Mouse (Mus musculus): ENCODE results near the gene Parp14. TPM values are rescaled to one million over a fixed set of nuclear protein-coding genes. Genes with fewer than 3 reads are reported as not detected.
A peak's percentile ranks its signal among the peaks of the same experiment; 100 is the strongest.

Parp14 gene
- total RNA-seq, 2 experiments from 2014 or later = 10.8 to 11.1 TPM

DNA sequence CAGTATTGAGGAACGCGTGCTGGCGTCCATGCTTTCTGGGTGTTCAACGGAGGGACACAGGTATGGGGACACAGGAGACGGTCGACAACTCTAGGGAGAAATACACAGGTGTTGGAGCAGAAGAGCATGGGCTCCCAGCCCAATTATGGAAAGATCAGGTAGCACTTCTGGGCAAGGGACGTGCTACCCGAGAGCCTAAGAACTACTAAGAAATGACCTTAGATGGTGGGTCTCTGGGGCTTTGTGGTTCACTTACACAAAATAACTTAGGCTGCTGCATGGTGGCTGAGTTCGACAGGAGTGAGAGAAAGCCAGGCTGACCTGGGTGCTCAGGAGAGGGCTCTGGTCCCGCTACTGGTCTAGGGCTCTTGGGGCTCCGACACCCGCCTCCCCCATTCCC is 554 bp upstream of the Parp14 start:
- DNase-seq (ENCODE audit: low spot score in 2 of 2) = no peak

DNA sequence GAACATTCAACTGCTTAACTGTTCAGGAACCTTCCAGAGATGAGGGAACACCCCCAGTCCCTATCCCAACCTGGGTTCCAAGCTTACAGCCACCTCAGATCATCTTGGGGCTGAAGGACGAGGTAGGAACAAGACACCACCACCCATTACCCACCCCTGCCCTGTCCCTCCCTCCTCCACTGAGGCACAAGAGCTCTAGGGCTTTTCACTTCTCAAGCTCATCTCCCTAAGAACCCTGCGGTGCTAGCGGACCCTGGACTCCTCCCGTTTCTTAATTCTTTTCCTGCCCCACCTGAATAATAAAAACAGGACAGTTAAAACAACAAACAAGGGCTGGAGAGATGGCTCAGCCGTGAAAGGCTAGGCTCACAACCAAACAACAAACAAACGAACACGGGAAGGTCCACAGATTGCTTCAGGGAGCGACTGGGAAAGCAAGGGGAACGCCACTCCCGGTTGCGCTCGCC is 730 bp downstream of the Parp14 start:
- no peak for DNase-seq (ENCODE audit: low spot score in 2 of 2)

DNA sequence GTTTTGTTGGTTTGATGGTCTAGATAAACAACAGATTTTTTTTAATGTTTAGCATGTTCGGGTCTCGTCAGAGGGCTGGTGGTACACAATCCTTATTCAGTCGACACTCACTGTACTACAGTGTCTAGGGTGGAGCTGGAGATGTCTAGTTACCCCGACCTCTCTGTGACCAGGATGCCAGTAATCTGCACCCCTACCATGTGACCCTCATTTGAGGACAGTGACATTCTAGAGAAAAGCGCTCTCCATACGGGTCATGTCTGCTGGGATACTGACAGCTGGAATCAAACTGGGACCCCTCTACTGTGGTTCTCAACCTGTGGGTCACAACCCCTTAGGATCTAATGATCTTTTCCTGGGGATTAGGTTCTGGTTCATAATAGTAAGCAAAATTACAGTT is 1.7 kb downstream of the Parp14 start:
- DNase-seq (ENCODE audit: low spot score in 2 of 2) = no peak

DNA sequence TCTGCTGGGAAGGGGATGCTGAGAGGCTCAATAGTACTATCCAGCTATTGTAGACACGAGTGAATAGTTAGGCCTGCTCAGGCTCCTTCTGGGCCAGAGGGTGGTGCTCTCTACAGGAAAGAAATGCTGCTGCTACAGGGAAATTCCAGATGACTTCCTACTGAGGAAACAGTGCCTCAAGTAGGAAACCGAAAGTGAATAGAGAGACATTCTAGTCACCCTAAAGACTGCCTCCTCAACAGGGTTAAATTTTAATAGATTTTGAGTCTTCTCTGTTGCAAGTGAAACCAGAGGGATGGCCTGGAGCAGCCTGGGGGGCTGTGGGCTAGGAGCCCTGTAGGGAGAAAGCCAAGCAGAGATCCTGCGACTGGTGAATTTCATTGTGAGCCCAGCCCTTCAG is 2.2 kb downstream of the Parp14 start:
- no peak for DNase-seq (ENCODE audit: low spot score in 2 of 2)

DNA sequence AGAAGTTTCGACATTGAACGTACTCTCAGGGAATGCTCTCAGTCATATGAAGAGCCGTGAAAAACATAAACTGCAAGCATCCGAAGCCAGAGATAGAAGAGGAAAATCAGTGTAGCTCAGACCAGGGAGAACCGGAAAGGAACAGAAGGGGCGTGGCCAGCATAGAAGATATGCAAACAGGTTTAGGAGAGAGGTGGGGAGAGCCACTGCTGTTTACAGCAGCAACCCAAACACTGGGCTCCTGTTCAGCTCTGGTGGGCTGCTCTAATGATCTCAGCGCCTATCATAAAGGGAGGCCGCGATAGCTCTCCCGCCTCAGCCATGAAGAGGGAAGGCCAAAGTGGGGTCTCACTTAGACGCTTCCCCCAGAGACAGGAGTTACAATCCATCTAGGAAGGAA is 3.6 kb downstream of the Parp14 start:
- DNase-seq (ENCODE audit: low spot score in 2 of 2) = no peak

DNA sequence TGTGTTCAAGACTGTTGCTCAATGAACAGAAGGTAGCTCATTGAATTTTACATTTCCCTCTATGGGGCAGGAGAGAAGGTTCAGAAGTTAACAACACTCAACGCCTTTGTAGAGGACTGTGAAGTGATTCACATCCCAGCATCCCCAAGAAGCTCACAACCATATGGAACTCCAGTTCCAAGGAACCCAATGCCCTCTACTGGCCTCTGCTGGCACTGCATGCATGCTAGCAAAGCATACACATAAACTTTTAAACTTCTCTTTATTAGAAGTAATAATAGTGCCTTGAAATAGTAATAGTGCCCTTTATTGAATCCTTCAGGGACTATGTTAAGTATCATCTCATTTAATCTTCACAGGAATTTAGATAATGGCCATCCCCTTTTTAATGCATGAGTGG is 9.3 kb downstream of the Parp14 start:
- DNase-seq (ENCODE audit: low spot score in 2 of 2) = no peak

DNA sequence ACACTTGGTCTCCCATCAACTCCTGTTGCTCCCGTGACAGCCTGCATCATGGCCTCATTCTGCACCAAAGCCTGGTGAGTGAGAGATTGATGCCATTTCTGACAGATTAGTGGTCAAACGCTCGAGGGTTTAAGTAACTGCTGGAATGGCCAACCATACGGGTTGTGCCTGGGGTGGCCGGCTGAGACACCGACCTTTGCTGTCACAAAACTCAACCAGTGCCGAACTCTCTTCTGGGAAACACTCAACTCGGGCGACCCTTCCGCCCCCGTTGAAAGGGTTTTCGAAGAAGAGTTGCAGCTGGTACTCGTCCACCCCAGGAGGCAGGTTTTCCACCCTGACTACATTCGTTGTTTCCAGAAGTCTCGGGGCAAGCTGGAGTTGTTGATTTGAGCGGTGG is 11.1 kb downstream of the Parp14 start:
- DNase-seq (ENCODE audit: low spot score in 2 of 2) = no peak

DNA sequence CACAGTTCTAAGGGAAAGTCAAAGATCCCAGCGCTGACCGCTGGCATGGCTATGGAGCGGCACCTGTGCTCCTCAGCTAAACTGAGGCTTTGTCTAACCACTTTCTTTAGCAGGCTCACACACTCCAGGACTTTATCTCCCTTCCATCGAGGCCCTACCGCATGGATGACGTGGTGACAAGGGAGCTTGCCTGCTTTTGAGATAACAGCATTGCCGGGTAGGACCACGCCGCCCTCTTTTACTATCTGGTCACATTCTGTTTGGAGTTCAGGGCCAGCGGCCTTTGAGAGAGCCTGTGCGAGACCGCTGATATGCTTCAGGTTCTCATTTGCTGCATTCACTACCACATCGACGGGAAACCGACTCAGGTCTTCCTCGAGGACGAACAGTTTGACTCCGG is 14.6 kb downstream of the Parp14 start:
- DNase-seq (ENCODE audit: low spot score in 2 of 2) = no peak

DNA sequence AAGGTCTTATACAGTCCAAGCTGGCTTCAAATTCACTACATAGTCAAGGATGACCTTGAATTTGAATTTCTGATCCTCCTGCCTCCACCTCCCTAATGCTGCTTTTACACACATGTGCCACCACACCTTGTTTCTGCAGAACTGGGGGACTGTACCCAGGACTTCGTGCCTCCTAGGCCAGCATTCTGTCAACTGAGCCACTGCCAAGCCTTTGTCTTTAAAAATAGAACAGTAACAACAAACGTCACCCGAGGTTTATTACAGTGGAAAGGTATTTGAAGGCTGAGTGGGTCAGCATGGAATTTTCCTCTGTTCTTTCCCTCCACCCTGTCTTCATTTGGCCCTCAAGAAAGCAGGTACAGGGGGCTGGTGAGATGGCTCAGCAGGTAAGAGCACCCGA is 15.5 kb downstream of the Parp14 start:
- DNase-seq (ENCODE audit: low spot score in 2 of 2) = no peak

DNA sequence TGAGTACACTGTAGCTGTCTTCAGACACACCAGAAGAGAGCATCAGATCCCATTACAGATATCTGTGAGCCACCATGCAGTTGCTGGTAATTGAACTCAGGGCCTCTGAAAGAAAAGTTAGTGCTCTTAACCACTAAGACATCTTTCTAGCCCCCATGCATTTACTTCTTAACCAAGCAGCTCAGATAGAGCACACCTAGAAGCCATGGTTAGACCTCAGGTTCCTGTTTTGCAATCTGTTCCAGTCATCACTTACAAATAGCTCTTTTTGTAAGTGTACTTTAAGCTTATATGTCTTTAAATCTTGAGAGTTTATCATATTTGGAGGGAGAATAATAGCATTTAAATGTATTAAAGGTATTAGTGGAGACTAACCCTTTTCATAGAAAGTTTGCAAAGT is 24.2 kb downstream of the Parp14 start:
- no peak for DNase-seq (ENCODE audit: low spot score in 2 of 2)

DNA sequence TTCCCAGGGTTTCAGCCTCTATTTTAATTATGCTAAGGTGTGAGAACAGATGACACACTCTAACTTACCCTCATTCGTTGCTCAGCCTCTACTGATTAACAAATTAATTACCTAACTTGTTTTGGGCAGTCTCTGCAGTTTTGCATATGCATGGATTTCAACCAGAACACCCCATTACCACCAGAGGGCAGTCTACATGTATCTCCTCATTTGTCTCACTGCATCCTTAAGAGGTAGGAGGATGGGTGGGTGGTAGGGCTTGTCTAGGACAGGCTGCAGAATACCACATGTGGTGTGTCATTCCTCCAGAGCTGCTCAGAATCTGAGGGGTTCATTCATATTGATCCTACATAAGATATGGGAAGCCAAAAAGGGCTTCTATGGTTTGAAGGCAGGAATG is 31.7 kb downstream of the Parp14 start:
- no peak for DNase-seq (ENCODE audit: low spot score in 2 of 2)

DNA sequence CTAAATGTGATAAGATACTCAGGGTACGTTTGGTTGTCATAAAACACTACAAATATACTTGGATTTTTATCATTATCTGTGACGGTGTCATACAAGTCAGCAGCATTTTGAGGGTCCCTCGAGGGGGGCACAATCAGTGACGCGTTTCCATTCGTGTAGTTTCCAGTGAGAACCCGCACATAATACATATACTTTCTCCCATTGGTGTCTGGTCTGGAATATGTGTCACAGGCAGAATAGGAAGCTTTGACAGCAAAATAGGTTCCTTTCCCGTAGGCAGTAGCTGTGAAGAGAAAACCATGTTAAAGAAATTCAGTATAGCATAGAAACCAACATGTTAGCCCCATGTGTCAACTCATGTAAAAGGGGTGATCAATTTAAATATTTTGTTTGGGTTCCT is 36.7 kb downstream of the Parp14 start:
- no peak for DNase-seq (ENCODE audit: low spot score in 2 of 2)

DNA sequence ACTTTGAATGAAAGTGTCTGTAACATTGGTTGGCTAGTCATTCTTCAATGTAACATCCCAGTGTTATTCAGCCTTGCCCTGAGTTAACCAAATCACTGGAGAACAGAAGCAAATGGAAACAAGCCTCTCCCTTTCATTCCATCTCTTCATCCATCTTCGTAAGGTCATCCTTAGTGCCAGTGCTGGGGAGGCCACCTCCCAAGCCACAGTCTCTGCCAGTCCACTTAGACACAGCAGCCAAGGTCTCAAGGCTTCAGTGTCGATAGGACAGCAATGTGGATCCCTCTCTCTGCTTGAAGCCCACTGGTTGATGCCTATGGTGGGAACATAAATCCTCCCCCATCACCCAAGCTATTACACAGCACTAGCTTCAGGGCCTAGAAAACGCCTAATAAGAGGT is 38.4 kb downstream of the Parp14 start:
- DNase-seq (ENCODE audit: low spot score in 2 of 2) = no peak

DNA sequence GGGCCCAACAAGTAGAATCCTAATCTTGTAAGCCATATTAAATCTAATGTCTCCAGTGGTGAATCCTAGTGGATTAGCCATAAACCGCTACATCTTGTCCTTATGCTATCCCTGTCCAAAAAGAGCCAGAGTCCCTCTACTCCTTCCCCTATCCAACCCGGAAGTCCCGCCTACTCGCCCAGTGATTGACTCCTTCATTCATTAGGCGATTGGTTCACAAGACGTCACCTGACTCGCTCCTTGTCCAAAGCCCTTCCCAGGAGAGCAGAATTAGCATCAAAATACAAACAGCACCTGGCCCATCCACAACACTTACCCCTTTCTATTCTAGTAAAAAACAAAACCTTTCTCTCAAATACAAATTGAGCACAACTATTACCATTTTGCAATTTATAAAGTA is 41.3 kb downstream of the Parp14 start:
- DNase-seq (ENCODE audit: low spot score in 2 of 2) = no peak

DNA sequence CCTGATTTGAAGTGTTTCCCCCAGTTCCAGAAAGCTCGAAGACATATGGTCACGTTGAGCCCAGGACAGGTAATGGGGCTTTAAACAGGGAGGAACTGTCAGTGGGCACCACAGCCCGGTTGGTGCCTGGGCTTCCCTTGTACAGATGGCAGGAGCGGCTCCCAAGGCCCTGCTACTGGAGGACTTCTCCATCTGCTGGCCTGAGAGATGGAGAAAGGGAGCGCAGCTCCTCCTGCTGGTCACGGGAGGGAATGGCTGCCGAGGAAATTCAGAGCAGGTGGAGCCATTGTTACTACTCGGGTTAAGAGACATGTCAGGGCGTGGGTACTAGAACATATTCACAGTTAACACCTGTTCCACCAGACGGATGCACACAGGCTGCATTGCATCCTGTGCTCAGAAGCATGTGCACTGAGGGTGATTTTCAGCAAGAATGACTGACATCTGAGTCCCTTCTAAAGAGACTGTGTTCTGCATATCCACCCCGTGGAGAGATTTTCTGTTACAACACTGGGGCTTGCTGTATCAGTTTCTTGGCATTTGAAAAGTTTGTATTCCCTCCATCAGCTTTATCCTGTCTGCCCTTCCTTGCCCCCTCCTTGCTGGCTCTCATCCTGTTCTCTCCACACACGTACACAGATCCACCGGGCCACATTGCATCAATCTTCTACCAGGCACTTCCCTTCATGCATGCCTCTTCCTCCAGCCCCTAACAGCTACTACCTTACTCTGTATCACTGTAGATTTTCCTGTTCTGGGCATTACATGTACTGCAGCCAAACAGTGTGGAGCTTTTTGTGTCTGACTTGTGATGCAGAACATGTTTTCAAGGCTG is 53.9 kb downstream of the Parp14 start:
- DNase-seq (ENCODE audit: low spot score in 2 of 2) = peak; percentile 60 to 66

DNA sequence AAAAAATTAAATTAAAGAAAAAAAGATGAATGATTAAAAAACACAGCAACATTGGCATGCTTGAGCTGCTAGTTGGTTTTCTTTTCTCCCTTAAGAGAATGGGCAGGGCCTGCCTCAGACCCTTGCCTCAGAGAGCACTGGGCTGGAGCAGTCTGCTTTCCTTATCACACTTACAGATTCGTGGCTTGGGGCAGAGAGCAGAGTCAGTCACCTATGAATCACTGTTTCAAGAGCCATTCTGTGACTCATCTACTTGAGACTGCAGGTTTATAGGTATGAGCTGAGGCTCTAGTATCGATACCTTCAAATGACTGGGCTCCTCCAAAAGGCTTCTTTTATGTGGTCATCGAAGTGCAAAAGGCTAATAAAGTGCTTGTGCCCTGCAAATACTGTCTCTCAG is 58.2 kb downstream of the Parp14 start:
- DNase-seq (ENCODE audit: low spot score in 2 of 2) = no peak

DNA sequence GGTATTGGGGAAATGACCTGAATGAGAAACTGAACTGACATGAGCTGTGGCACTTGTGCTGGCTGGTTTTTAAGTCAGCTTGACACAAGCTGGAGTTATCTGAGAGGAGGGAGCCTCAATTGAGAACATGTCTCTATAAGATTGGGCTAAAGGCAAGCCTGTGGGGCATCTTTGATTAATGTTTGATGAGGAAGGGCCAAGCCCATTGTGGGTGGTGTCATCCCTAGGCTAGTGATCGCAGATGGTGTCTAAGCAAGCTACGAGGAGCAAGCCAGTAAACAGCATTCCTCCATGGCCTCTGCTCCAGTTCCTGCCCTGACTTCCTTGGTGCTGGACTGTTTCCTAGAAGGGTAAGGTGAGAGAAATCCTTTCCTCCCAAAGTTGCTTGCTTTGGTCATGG is 62.5 kb downstream of the Parp14 start:
- DNase-seq (ENCODE audit: low spot score in 2 of 2) = no peak

DNA sequence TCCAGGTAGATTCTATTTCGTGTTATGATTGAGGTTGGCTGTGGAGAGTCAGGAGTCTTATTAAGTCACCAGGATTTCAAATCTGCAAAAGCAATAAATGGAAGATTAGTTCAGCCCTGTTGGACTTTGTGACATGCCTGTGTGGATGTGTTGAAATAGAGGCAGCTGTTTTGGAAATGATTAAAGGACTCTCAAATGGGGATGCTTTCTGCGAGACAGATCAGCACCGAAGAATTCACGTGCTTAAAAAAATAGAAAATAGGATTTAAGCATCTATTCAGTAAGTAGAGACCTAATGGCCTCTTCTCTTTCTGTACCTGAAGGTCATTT is 63.7 kb downstream of the Parp14 start:
- no peak for DNase-seq (ENCODE audit: low spot score in 2 of 2)

DNA sequence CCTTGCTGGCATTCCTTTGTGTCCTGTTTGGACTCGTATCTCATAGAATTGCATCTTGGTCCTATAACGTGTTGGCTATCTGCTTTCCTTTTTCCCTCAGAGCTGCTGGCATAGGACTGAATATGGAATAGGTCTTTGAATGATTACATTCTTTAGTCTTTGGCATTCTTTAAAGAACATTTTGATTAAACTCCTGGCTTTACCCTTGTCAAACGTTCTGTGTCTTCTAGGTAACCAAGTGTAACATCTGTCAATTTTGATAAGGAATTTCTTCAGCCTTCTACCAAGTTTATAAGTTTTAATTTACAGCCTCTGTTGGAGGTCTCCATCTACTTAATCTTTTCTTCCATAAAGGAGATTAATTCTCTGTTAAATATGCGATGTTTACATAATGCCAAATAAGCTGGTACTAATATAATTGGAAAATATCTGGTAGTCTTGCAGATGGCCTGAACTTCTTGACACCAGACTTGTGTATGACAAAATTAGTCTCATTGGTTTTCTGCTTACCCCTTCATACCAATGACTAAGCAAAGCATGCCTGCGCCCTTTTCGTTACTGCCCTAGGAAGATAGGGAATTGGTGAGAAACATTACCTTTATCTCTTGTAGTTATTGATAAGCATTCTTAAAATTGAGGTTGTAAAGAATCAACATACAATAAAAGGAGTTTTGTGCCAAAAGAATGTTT is 64.2 kb downstream of the Parp14 start:
- DNase-seq (ENCODE audit: low spot score in 2 of 2) = no peak

DNA sequence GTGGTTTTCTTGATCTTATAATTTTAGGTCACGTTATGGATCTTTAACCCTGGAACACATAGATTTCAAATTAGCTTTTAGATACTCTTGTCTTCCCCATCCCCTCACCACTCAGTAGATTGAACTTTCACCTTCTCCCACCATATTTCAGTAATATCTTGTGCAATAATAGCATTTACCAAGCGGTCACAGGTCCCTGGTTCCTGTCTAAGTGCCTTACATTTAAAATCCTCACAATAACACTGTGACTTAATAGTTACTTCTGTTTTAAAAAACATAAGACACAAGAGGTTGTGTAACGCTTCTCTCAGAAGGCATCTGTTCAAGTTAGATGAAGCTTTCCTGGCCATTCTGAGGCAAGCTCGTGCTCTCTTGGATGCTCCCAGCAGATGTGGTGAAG is 67.6 kb downstream of the Parp14 start:
- no peak for DNase-seq (ENCODE audit: low spot score in 2 of 2)

DNA sequence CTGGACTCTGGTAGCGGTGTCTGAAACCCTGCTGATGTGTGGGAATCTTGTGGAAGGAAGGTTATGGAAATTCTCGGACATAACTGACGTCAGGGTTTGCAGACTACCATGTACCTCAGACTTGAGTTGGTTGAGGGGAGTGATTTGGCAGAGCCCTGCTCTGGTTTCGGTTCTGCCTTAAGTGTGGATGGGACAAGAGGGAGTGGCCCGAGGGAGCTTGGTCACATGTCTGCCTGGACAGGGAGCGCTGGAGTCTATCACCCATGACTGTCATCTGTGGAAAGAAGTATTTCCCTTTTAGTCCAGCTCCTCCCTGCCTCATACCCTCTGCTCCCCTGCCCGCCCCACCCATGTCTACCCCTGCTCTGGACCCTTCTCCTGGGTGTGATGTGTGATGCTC is 69.2 kb downstream of the Parp14 start:
- DNase-seq (ENCODE audit: low spot score in 2 of 2) = no peak

DNA sequence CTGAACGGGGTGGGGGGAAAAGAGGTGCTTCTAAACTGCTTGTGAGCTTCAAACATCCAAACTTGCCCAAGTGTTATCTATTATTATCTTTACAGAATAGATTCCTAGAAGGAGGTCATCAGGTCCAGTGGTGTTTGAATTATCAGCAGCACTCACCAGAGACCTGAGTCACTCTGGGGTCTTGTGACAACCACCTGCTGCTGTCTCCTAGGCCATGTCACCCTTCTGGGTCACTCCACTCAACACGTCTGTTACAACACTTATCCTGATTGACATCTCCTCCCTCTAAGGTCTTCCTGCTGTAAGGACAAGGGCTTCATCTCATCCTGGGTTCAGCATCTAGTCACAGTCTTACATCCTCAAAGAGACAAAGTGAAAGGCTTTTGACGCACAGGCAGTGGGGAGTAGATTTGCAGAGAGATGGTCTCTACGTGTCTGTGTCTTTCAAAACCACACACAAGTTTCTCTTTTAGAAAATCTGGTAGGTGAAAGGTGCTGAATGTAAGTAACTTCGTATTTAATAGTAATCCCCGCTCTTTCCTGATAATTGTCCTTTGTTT is 79.3 kb downstream of the Parp14 start:
- no peak for DNase-seq (ENCODE audit: low spot score in 2 of 2)

DNA sequence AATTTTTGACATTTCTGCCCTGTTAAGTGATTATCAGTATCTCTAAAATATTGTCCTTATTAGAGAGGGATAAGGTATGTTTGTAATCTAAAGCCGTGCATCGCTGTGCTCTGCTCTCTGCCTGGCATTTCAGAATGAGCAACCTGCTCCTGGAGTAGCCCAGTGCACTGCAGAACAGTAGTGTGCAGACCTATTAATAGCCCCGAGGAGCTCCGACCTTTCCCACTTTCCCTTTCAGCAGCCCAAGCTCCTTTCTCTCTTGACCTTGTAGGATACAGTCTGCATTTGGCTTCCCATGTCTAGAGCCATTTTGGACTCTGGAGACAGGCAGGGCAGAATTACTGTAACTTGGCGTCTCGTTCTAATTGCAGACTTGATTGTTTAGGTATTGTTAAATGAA is 83.0 kb downstream of the Parp14 start:
- no peak for DNase-seq (ENCODE audit: low spot score in 2 of 2)
